Mouse (Mus musculus) cortical plate, adult 2 months (tissue): ENCODE results near the gene Iqce.

Experiments used
- CTCF ChIP-seq: fragments of 200-500 bp; IDR thresholded peaks from 2 replicates; pipeline ENCODE4 v1.5.1; 2011; ENCODE audit warnings: mild to moderate bottlenecking, control low read depth, low read length; ENCODE audit not compliant: insufficient read depth; ENCODE audit errors: extremely low read depth
- POLR2A ChIP-seq: fragments of 200-500 bp; IDR thresholded peaks from 2 replicates; pipeline ENCODE4 v1.6.1; 2011; ENCODE audit warnings: mild to moderate bottlenecking, low read length, control low read depth; ENCODE audit not compliant: insufficient read depth; ENCODE audit errors: extremely low read depth

- no peak for TF ChIP-seq POLR2A
- no peak for TF ChIP-seq CTCF
Observed at GRCm38 (mm10) chr5:140654096-140654845, 47.9 kb downstream of the Iqce start.
